Mouse (Mus musculus) C2C12 (cell line): Measurements from ENCODE around the gene Uty.

Source experiments
- CEBPB ChIP-seq: IDR thresholded peaks from one replicate; pipeline ENCODE4 v1.6.1; 2011; ENCODE audit warnings: low read depth, mild to moderate bottlenecking, control low read depth, moderate library complexity
- CTCF ChIP-seq: IDR thresholded peaks from one replicate; pipeline ENCODE4 v1.5.1; 2011; ENCODE audit not compliant: control insufficient read depth, insufficient read depth, insufficient read length
- MAX ChIP-seq: IDR thresholded peaks from one replicate; pipeline ENCODE4 v1.6.1; 2011; ENCODE audit warnings: mild to moderate bottlenecking, control low read depth

DNA sequence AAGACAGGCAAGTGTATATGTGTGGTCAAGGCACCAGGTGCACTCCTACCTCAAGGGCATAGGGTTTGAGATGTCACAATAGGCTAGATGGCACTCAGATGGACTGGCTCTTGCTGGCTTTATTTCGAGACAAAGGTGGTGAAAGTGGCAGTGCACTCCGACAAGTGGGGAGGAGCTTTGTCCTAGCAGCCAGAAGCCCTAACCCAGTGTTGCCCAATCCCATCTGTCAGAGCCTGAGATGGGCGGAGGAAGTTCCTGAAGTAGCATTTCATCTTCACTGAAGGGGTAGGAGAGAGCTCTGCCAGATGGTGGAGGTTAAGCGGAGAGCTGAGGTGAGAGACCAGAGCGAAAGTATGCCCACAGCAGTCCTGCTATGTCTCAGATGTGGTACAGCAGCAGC, 129.4 kb downstream of the Uty start:
- TF ChIP-seq CTCF (no peak), CEBPB (no peak), MAX (no peak)
